In genomic region chr4:142626503-142627194, GRCm38 (mm10) we compare ENCODE assay signal across 20 mouse cellular contexts.
DNase-seq lines count a peak whose midpoint lies in the region; ATAC-seq and TF ChIP-seq lines count a peak whose summit lies in the region.
"Had no signal": no experiment of that assay in that cellular context is flagged by ENCODE, and none has a peak within 500 bp of the region (broad histone marks: within the 10 kb centered on the region; RNA-seq: fewer than 3 reads in every experiment).

No protein-coding gene starts in this region.

- TF ChIP-seq CTCF in kidney, adult 2 months (conservative IDR thresholded peaks at IDR 0.05; ENCODE audit: insufficient read depth, insufficient read length, low read depth, low read length), result no peak

- no peak overlapping the region for H3K9ac ChIP-seq in kidney, embryonic 15.5 days
- no peak overlapping the region for H3K9ac ChIP-seq in limb, embryonic 14.5 days (ENCODE audit: low read depth, low read length, severe bottlenecking)
- H3K9ac ChIP-seq: heart, embryonic 15.5 days; liver, embryonic 12.5 days; neural tube, embryonic 13.5 days had no signal

- 63% methylated on average over 8 of the region's 8 CpGs for WGBS in kidney, embryonic 15.5 days
- 67% methylated on average over 8 of the region's 8 CpGs for WGBS in kidney, adult 2 months
- 73% methylated on average over 8 of the region's 8 CpGs for WGBS in limb, embryonic 14.5 days

- no peak overlapping the region for H3K4me3 ChIP-seq in kidney, embryonic 15.5 days (replicated peaks)
- H3K4me3 ChIP-seq in kidney, adult 2 months (ENCODE audit: insufficient read depth, low read depth, low read length), result no peak overlapping the region
- H3K4me3 ChIP-seq in limb, embryonic 14.5 days (replicated peaks; ENCODE audit: low read length), result no peak overlapping the region
- H3K4me3 ChIP-seq: heart, adult 2 months; heart, embryonic 15.5 days; liver, embryonic 12.5 days; neural tube, embryonic 13.5 days had no signal

- H3K36me3 ChIP-seq in kidney, embryonic 15.5 days, result no peaks in the 10 kb centered on the region
- no peaks in the 10 kb centered on the region for H3K36me3 ChIP-seq in kidney, adult 2 months (ENCODE audit: control insufficient read depth, insufficient read depth, low read length)
- H3K36me3 ChIP-seq in limb, embryonic 14.5 days (ENCODE audit: control insufficient read depth, insufficient read depth, low read length), result no peaks in the 10 kb centered on the region
- H3K36me3 ChIP-seq: heart, embryonic 15.5 days; liver, embryonic 12.5 days; neural tube, embryonic 13.5 days had no signal

- H3K4me1 ChIP-seq in kidney, embryonic 15.5 days, result peaks cover 12% of the 10 kb centered on the region; the same call in 1 of the 2 replicates
- no peaks in the 10 kb centered on the region for H3K4me1 ChIP-seq in kidney, adult 2 months (ENCODE audit: control insufficient read depth, insufficient read depth, low read length)
- H3K4me1 ChIP-seq in limb, embryonic 14.5 days (ENCODE audit: control insufficient read depth, insufficient read depth, low read length), result peaks cover 8% of the 10 kb centered on the region
- H3K4me1 ChIP-seq: heart, embryonic 15.5 days; liver, embryonic 12.5 days had no signal

- no peak overlapping the region for H3K4me2 ChIP-seq in kidney, embryonic 15.5 days
- no peak overlapping the region for H3K4me2 ChIP-seq in limb, embryonic 14.5 days (replicated peaks; ENCODE audit: low read depth, low read length, severe bottlenecking)
- H3K4me2 ChIP-seq: heart, embryonic 15.5 days; liver, embryonic 12.5 days; neural tube, embryonic 13.5 days had no signal

- 0 out of 2 replicates have a peak, but pooled peaks have one; percentile 41 for ATAC-seq in kidney, embryonic 15.5 days (replicated peaks; ENCODE audit: low FRiP score)
- peak; percentile 63; the same call in 1 of the 2 replicates for ATAC-seq in limb, embryonic 14.5 days (ENCODE audit: low FRiP score, low read depth)
- ATAC-seq in megakaryocyte progenitor cell, adult 5-6 weeks (replicated peaks; ENCODE audit: poor library complexity), result no peak
- ATAC-seq: forebrain, embryonic 16.5 days; liver, embryonic 12.5 days had no signal

- H3K9me3 ChIP-seq in kidney, embryonic 15.5 days (replicated peaks), result no peaks in the 10 kb centered on the region
- no peaks in the 10 kb centered on the region for H3K9me3 ChIP-seq in limb, embryonic 14.5 days (ENCODE audit: control insufficient read depth, low read length)
- H3K9me3 ChIP-seq: heart, embryonic 15.5 days; neural tube, embryonic 13.5 days had no signal

- TF ChIP-seq POLR2A in kidney, adult 2 months (IDR thresholded peaks at IDR 0.05; ENCODE audit: low read depth, low read length), result no peak
- TF ChIP-seq POLR2A in limb, embryonic 14.5 days (IDR thresholded peaks at IDR 0.05; ENCODE audit: borderline replicate concordance, extremely low read depth, insufficient read depth, insufficient read length), result no peak

- H3K27me3 ChIP-seq in kidney, embryonic 15.5 days, result no peaks in the 10 kb centered on the region
- no peaks in the 10 kb centered on the region for H3K27me3 ChIP-seq in kidney, adult 2 months (replicated peaks; ENCODE audit: control insufficient read depth, insufficient read depth, low read length)
- no peaks in the 10 kb centered on the region for H3K27me3 ChIP-seq in limb, embryonic 14.5 days (ENCODE audit: control insufficient read depth, insufficient read depth, low read length)
- H3K27me3 ChIP-seq: CH12.LX; heart, embryonic 15.5 days; liver, embryonic 12.5 days; neural tube, embryonic 13.5 days had no signal

- H3K27ac ChIP-seq in kidney, embryonic 15.5 days, result no peak overlapping the region
- H3K27ac ChIP-seq in kidney, adult 2 months (ENCODE audit: insufficient read depth, low read depth, low read length), result no peak overlapping the region
- H3K27ac ChIP-seq in limb, embryonic 14.5 days (replicated peaks; ENCODE audit: low read depth, low read length), result no peak overlapping the region
- H3K27ac ChIP-seq: heart, adult 2 months; heart, embryonic 15.5 days; liver, embryonic 12.5 days; macrophage; neural tube, embryonic 13.5 days had no signal

- no peak for DNase-seq in kidney, adult 2 months
- peak; percentile 19 for DNase-seq in lung, postnatal 36 days
- no peak for DNase-seq in lung, postnatal 4 days
- DNase-seq in limb, embryonic 14.5 days (ENCODE audit: low spot score), result no peak
- DNase-seq in left cerebral cortex, adult 8-10 months (ENCODE audit: low spot score in 2 of 2), result no peak
- DNase-seq: adrenal gland, postnatal 14 days; cerebellum, postnatal 10 days; gastrocnemius, postnatal 25 days; heart, adult 2 months; midbrain, embryonic 14.5 days; right cerebral cortex, adult 18-20 months; thymus, adult 18-20 months had no signal
